Mouse (Mus musculus) heart, embryonic 15.5 days (tissue): Measurements from ENCODE around the gene Sec14l5. TPM values are rescaled to one million over a fixed set of nuclear protein-coding genes. Genes with fewer than 3 reads are reported as not detected.

Experiments used
- ATAC-seq: fragments of 200-750 bp; cut with Nextera tagmentation; replicated peaks from 2 replicates; pipeline ENCODE4 v1.8.0; 2017; ENCODE audit warnings: low read depth, moderate TSS enrichment; ENCODE audit not compliant: insufficient number of reproducible peaks, insufficient read depth, low FRiP score
- H3K27ac ChIP-seq: fragments of 300-500 bp; sonication (generic); 2 replicates; pipeline ENCODE4 v1.5.1; 2015; ENCODE audit warnings: mild to moderate bottlenecking, inconsistent platforms
- H3K27me3 ChIP-seq: fragments of 300-500 bp; sonication (generic); 2 replicates; pipeline ENCODE4 v1.6.1; 2015; ENCODE audit warnings: inconsistent platforms
- H3K36me3 ChIP-seq: fragments of 300-500 bp; sonication (generic); 2 replicates; pipeline ENCODE4 v1.6.1; 2015; ENCODE audit warnings: mild to moderate bottlenecking, inconsistent platforms
- H3K4me1 ChIP-seq: fragments of 300-500 bp; sonication (generic); replicated peaks from 2 replicates; pipeline ENCODE4 v1.6.1; 2015; ENCODE audit warnings: inconsistent platforms
- H3K4me2 ChIP-seq: fragments of 300-500 bp; sonication (generic); 2 replicates; pipeline ENCODE4 v1.6.1; 2015; ENCODE audit warnings: inconsistent platforms, mild to moderate bottlenecking, moderate library complexity
- H3K4me3 ChIP-seq: fragments of 300-500 bp; sonication (generic); 2 replicates; pipeline ENCODE4 v1.5.1; 2015; ENCODE audit warnings: mild to moderate bottlenecking, inconsistent platforms
- H3K9ac ChIP-seq: fragments of 300-500 bp; sonication (generic); 2 replicates; pipeline ENCODE4 v1.6.1; 2015; ENCODE audit warnings: mild to moderate bottlenecking, inconsistent platforms
- H3K9me3 ChIP-seq: fragments of 300-500 bp; sonication (generic); replicated peaks from 2 replicates; pipeline ENCODE4 v1.6.1; 2016; ENCODE audit warnings: inconsistent platforms
- WGBS: fragments of 180-500 bp; shearing (Covaris S2); methylation state at CpG from one replicate; pipeline ENCODE4 v1.1.7; 2015; ENCODE audit warnings: mixed read lengths; 5-methylcytosine and 5-hydroxymethylcytosine counted together
- polyA plus RNA-seq: library from polyadenylated mRNA; unstranded; fragments of >200 nt; fragmentation: Nextera tagmentation; extraction: Ambion mirVana; gene quantifications from 2 replicates; pipeline ENCODE4 v1.2.1, GENCODE M21; 2015

Sec14l5 gene
- 0.06 and 0.08 TPM in 2 replicates for polyA plus RNA-seq

DNA sequence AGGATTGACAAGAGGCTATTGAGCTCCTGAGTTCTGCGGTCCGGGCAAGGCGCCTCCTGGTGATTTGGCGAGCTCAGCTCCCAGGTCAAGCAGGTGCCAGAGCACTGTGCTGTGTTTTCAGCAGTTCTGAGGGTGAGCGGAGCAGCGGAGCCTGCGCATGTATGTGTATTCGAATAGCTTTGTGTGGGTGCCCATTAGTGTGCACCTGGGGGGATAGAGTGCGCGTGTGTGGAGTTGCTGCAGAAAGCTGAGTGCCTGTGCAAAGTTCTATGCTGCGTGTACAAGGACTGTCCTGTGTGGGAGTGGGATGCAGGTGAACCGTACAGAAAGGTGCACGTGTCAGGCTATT is at the start of gene Sec14l5:
TSS of gene Sec14l5 (plus strand) at position 73 of the 349 bp plus-strand sequence.
- H3K4me3 ChIP-seq, result peak within 1 kb of the TSS; percentile 43
- no peak within 1 kb of the TSS; the same call in 1 of the 2 replicates for H3K9ac ChIP-seq
- 16% methylated on average over 13 of the region's 13 CpGs for WGBS
- no peak within 1 kb of the TSS for H3K27ac ChIP-seq
- H3K4me1 ChIP-seq, result peaks cover 17% of the 10 kb centered on the region
- H3K9me3 ChIP-seq, result no peaks in the 10 kb centered on the region
- H3K4me2 ChIP-seq, result peak within 1 kb of the TSS; percentile 73
- H3K36me3 ChIP-seq, result no peaks in the 10 kb centered on the region
- peaks cover 35% of the 10 kb centered on the region for H3K27me3 ChIP-seq
- ATAC-seq, result no peak

DNA sequence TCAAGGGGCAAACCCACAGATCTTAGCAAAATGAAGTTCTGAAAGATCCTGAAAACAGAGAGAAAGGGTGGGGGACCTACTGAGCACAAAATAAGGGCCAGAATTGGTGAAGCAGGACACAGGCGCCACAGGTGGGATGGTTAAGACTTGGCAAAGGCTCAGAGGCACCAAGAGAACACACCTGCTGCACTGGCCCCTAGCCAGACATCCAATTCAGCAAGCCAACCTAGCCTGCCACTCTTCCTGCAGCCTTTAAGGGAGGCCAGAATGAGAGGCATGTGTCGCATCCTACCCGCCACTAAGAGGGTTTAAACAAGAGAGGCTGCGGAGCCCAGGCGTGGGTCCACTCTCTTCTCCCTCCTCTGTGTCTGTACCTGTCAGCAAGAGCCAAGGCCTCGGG is 45.9 kb upstream of the Sec14l5 start:
- H3K9me3 ChIP-seq, result no peaks in the 10 kb centered on the region
- H3K27me3 ChIP-seq, result no peaks in the 10 kb centered on the region
- no peak overlapping the region for H3K27ac ChIP-seq
- H3K36me3 ChIP-seq, result no peaks in the 10 kb centered on the region
- 65% methylated on average over 6 of the region's 6 CpGs for WGBS
- no peak overlapping the region for H3K4me2 ChIP-seq
- no peak for ATAC-seq
- no peak overlapping the region for H3K4me3 ChIP-seq
- H3K4me1 ChIP-seq, result no peaks in the 10 kb centered on the region
- no peak overlapping the region for H3K9ac ChIP-seq

DNA sequence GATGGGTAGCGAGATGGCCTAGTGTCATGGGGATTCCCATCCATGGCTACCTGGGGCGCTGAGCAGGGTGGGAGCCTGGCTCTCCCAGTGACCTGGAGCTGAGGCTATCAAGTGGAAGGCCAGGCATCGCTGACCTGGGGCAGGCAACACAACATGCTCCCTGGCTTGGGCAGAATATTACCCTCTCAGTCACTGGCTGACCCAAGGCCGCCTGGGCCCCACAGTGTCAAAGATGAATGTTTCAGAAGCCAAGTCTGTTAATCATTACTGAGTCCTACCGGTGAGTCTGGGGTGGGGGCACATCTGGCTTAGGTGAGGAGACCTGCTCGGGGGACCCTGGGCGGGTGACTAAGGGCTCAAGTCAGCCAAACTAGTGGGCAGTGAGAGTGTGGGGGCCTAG is 37.0 kb upstream of the Sec14l5 start:
- Histone ChIP-seq H3K9ac (no peak overlapping the region), H3K4me1 (peaks cover 17% of the 10 kb centered on the region), H3K4me2 (no peak overlapping the region), H3K27me3 (no peaks in the 10 kb centered on the region), H3K27ac (no peak overlapping the region), H3K36me3 (no peaks in the 10 kb centered on the region), H3K9me3 (no peaks in the 10 kb centered on the region), H3K4me3 (no peak overlapping the region)
- no peak for ATAC-seq
- WGBS, result 77% methylated on average over 7 of the region's 7 CpGs

DNA sequence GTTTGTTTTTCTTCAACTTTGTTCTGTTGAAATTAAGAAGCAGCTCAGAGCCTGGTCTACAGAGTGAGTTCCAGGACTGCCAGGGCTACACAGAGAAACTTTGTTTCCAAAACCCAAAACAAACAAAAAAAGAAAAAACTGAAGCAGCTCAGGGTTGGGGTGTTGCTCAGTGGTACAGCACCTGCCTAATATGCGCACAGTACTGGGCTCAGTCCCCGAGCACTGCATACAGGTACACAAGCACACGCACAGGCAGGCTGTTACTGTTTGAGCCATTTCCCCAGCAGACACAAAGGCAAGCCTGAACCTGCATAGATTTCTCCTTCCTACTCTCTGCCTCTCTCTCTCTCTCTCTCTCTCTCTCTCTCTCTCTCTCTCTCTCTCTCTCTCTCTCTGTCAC is 35.9 kb upstream of the Sec14l5 start:
- ATAC-seq, result no peak
- WGBS, result 87% methylated on average over 3 of the region's 3 CpGs
- H3K9me3 ChIP-seq, result no peaks in the 10 kb centered on the region
- H3K27me3 ChIP-seq, result no peaks in the 10 kb centered on the region
- no peak overlapping the region for H3K27ac ChIP-seq
- peaks cover 17% of the 10 kb centered on the region for H3K4me1 ChIP-seq
- no peaks in the 10 kb centered on the region for H3K36me3 ChIP-seq
- H3K9ac ChIP-seq, result no peak overlapping the region
- no peak overlapping the region for H3K4me3 ChIP-seq
- H3K4me2 ChIP-seq, result no peak overlapping the region

DNA sequence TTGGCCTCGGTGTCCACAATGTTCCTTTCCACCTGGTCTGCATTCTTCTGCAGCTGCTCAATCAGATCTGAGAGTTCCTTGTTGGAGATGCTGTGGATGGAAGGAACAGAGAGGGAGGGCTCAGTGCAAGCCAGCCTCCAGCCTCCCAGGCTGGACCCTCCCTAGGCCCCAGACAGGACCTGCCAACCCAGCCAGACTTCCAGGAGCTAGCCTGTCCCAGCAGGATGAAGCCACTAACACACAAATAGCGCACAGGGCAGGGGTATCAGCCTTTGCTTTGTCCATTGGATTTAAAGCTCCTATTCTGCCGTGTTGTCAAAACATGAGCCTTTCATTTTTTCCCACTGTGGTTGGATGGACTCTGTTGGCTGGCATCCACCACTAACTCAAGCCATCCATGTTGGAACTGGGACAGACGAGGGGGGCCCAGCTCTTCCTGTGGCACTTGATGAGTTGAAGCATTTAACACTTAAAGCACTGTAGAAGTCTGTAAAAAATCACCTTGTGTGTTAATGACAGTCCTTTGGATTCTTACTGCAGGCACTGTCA is 33.8 kb upstream of the Sec14l5 start:
- Histone ChIP-seq H3K4me3 (no peak overlapping the region), H3K27me3 (no peaks in the 10 kb centered on the region), H3K9me3 (no peaks in the 10 kb centered on the region), H3K27ac (peak overlapping the region; percentile 17; the same call in 1 of the 2 replicates), H3K9ac (no peak overlapping the region), H3K4me2 (no peak overlapping the region), H3K4me1 (peaks cover 17% of the 10 kb centered on the region), H3K36me3 (no peaks in the 10 kb centered on the region)
- peak; percentile 38; the same call in 1 of the 2 replicates for ATAC-seq
- WGBS, result 45% methylated on average over 4 of the region's 4 CpGs

DNA sequence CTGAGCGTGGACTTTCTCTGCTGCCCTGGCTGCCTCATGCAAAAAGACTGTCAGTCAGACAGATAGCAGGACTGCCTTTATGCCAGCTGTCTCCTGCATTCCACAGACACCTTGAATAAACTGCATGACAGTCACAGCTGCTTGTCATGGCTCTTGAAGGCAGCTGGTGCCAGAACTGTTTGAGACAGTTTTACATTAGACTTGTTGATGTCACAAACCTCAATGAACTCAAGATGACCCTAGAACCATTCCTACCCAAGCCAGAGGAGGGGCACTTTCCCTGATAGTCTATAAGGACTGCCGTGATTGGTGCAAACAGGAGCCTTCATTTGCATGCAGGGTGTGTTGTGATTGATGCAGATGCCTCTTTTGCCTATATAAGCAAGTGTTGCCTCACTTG is 33.3 kb upstream of the Sec14l5 start:
- Histone ChIP-seq H3K4me1 (peaks cover 17% of the 10 kb centered on the region), H3K27me3 (no peaks in the 10 kb centered on the region), H3K4me2 (no peak overlapping the region), H3K9me3 (no peaks in the 10 kb centered on the region), H3K27ac (peak overlapping the region; percentile 17; the same call in 1 of the 2 replicates), H3K9ac (no peak overlapping the region), H3K4me3 (no peak overlapping the region), H3K36me3 (no peaks in the 10 kb centered on the region)
- WGBS, result 50% methylated on average over 2 of the region's 2 CpGs
- no peak for ATAC-seq

DNA sequence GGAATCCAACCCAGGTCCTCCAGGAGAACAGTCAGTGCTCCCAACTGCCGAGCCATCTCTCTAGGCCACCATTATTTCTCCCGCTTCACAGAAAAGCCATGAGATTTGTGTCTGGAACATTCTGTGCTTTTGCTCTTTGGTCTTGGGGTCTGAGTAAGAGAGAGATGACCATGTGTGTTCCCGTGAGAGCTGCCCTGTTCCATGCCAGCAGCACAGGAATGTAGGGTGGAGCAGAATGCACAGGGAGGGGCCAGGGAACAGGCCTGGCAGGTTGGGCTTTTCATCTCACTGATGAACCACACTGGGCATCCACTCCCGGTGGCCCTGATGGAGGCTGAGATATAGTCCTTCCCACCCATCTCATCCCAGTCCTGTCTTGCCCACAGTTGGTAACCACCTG is 27.5 kb upstream of the Sec14l5 start:
- H3K4me3 ChIP-seq, result no peak overlapping the region
- H3K36me3 ChIP-seq, result no peaks in the 10 kb centered on the region
- H3K4me1 ChIP-seq, result no peaks in the 10 kb centered on the region
- no peak for ATAC-seq
- H3K27ac ChIP-seq, result no peak overlapping the region
- 68% methylated on average over 4 of the region's 4 CpGs for WGBS
- peaks cover 23% of the 10 kb centered on the region for H3K27me3 ChIP-seq
- no peak overlapping the region for H3K4me2 ChIP-seq
- no peaks in the 10 kb centered on the region for H3K9me3 ChIP-seq
- no peak overlapping the region for H3K9ac ChIP-seq

DNA sequence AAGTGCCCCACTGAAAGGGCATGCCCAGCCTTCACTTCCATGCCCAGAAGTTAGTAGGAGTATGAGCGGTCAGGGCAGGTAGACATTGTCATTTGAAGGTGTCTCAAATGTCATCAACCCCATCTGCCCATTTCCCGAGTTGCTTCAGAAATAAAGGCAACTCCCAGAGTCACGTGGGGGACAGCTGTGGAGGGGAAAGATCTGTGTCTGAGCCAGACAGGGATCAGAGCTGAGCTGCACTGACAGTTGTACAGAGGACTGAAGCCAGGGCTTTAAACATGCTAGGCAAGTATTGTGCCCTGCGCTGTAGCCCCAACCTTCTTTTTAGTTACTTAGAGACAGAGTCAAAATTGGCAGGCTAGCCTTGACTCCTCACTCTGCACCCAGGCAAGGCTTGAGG is 27.1 kb upstream of the Sec14l5 start:
- no peak for ATAC-seq
- Histone ChIP-seq H3K9ac (no peak overlapping the region), H3K9me3 (no peaks in the 10 kb centered on the region), H3K4me1 (no peaks in the 10 kb centered on the region), H3K4me2 (no peak overlapping the region), H3K4me3 (no peak overlapping the region), H3K36me3 (no peaks in the 10 kb centered on the region), H3K27ac (no peak overlapping the region), H3K27me3 (peaks cover 23% of the 10 kb centered on the region)
- WGBS, result 72% methylated on average over 4 of the region's 4 CpGs

DNA sequence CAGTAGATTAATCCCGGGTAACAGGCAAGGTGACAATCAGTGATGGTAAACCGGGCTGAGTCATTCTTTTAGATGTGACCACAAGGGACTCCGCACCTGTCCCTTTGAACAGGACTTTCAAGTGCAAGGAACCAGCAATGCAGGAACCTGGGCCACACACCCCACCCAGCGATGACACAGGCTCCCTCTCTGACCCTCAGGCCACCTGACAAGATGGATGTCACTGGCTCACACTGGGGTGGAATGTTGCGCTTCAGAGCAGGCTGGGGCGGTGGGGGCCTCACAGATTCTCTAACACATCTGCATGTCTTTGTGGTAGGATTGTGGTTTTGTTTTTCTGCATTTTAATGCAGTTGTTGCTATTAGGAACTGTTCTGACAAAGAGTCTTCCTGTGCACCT is 23.4 kb upstream of the Sec14l5 start:
- H3K4me1 ChIP-seq, result no peaks in the 10 kb centered on the region
- WGBS, result 51% methylated on average over 6 of the region's 6 CpGs
- peaks cover 35% of the 10 kb centered on the region for H3K27me3 ChIP-seq
- no peaks in the 10 kb centered on the region for H3K36me3 ChIP-seq
- no peak overlapping the region for H3K4me3 ChIP-seq
- H3K9me3 ChIP-seq, result no peaks in the 10 kb centered on the region
- no peak overlapping the region for H3K9ac ChIP-seq
- no peak overlapping the region for H3K27ac ChIP-seq
- no peak for ATAC-seq
- no peak overlapping the region for H3K4me2 ChIP-seq

DNA sequence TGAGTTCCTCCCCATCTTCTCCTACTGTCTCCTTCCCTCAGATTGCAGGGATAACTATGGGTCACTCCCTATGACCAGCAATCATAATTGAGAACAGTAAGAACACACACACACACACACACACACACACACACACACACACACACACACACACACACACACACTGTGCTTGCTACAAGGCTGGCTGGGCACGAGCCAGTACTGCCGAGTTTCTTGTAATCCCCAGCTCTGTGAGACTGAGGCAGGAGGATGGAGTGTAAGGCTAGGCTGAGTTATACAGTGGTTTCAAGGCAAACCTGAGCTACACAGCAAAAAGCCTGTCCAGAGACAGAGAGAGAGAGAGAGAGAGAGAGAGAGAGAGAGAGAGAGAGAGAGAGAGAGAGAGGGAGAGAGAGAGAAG is 16.7 kb upstream of the Sec14l5 start:
- no peaks in the 10 kb centered on the region for H3K9me3 ChIP-seq
- ATAC-seq, result no peak
- H3K27ac ChIP-seq, result no peak overlapping the region
- H3K9ac ChIP-seq, result no peak overlapping the region
- no peaks in the 10 kb centered on the region for H3K36me3 ChIP-seq
- WGBS, result 54% methylated on average over 2 of the region's 2 CpGs
- no peak overlapping the region for H3K4me2 ChIP-seq
- no peak overlapping the region for H3K4me3 ChIP-seq
- H3K27me3 ChIP-seq, result peaks cover 59% of the 10 kb centered on the region
- H3K4me1 ChIP-seq, result peaks cover 37% of the 10 kb centered on the region

DNA sequence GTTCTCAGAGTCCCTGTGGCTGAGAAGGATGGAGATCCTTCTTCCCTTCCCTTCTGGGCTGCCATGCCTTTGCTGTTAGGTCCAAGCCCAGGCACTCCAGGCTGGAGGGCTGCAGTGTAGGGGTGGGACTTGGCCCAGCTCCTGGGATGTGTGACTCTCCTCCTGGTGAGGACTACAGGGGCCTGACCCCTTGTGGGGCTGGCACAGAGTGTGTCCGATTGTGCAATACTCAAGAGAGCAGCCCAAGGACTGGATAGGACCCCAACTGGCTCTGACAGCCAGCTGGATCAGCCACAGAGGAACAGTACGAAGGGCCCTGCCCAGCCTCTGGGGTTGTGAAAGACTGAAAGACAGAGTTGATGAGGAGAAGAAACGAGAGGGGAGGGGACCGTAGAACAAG is 16.1 kb upstream of the Sec14l5 start:
- H3K36me3 ChIP-seq, result no peaks in the 10 kb centered on the region
- H3K4me1 ChIP-seq, result peaks cover 42% of the 10 kb centered on the region
- peak overlapping the region; percentile 55; the same call in 1 of the 2 replicates for H3K4me3 ChIP-seq
- no peak overlapping the region; the same call in 1 of the 2 replicates for H3K27ac ChIP-seq
- peak; percentile 58 for ATAC-seq
- no peaks in the 10 kb centered on the region for H3K9me3 ChIP-seq
- no peak overlapping the region for H3K9ac ChIP-seq
- peak overlapping the region; percentile 80 for H3K4me2 ChIP-seq
- 16% methylated on average over 4 of the region's 4 CpGs for WGBS
- H3K27me3 ChIP-seq, result peaks cover 59% of the 10 kb centered on the region

DNA sequence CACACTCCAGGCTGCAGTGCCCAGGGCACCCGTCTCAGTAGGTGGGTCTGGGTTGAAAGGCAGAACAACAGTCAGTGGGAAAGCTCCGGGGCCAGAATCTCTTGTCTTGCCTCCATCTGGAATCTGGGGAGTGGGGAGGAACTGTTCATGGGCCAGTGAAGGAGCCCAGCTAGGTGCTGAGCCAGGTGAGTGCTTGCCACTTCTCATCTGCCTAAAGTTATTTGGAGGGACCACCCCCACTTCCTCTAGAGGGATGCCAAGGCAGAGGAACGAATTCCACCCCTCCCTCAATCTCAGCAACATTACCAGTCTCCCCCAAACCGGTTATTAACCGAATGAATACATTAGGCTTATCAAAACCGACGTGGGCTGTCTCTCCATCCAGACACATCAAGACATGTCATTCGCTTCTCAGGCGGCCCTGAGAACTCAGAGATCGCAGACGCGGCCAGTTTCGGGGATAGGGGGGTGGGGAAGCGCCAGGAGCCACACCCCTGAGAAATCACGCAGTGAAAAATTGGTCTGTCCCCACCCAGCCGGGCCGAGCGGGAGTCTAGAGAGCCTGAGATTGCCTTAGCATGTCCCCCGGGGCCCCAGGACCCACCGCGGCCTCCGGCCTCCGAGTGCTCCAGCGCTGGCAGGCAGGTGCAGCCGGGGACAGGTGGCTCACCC is 15.5 kb upstream of the Sec14l5 start:
- Histone ChIP-seq H3K27ac (no peak overlapping the region; the same call in 1 of the 2 replicates), H3K4me1 (peaks cover 48% of the 10 kb centered on the region), H3K4me3 (peak overlapping the region; percentile 55), H3K9me3 (no peaks in the 10 kb centered on the region), H3K9ac (no peak overlapping the region), H3K36me3 (no peaks in the 10 kb centered on the region), H3K27me3 (peaks cover 59% of the 10 kb centered on the region), H3K4me2 (peak overlapping the region; percentile 80)
- 5% methylated on average over 25 of the region's 25 CpGs for WGBS
- ATAC-seq, result no peak
